Mouse (Mus musculus) liver, adult 2 months (tissue): ENCODE data around the gene Plekhm3. TPM values are rescaled to one million over a fixed set of nuclear protein-coding genes. Genes with fewer than 3 reads are reported as not detected.

ENCODE experiments used
- DNase-seq: peaks from one replicate; pipeline ENCODE4 v3.0.0-alpha.2; 2011; ENCODE audit warnings: low read depth, low spot score; ENCODE audit errors: extremely low read depth
- H3K27ac ChIP-seq: fragments of 200-500 bp; replicated peaks from 2 replicates; pipeline ENCODE4 v1.5.1; 2012; ENCODE audit warnings: low read depth, mild to moderate bottlenecking, control low read depth, inconsistent platforms, low read length; ENCODE audit not compliant: insufficient read depth
- H3K27me3 ChIP-seq: fragments of 200-500 bp; 2 replicates; pipeline ENCODE4 v1.6.1; 2012; ENCODE audit warnings: mild to moderate bottlenecking, moderate library complexity, low read length, inconsistent platforms; ENCODE audit not compliant: control insufficient read depth, insufficient read depth
- H3K36me3 ChIP-seq: fragments of 200-500 bp; 2 replicates; pipeline ENCODE4 v1.6.1; 2012; ENCODE audit warnings: low read length, inconsistent platforms; ENCODE audit not compliant: control insufficient read depth, insufficient read depth
- H3K4me1 ChIP-seq: fragments of 200-500 bp; 2 replicates; pipeline ENCODE4 v1.6.1; 2011; ENCODE audit warnings: low read length; ENCODE audit not compliant: control insufficient read depth, insufficient read depth
- H3K4me3 ChIP-seq: fragments of 200-500 bp; 2 replicates; pipeline ENCODE4 v1.5.1; 2011; ENCODE audit warnings: low read depth, mild to moderate bottlenecking, control low read depth, low read length, moderate library complexity; ENCODE audit not compliant: insufficient read depth
- H3K79me2 ChIP-seq: fragments of 200-500 bp; 2 replicates; pipeline ENCODE4 v1.6.1; 2012; ENCODE audit warnings: inconsistent platforms, mild to moderate bottlenecking, low read length, moderate library complexity; ENCODE audit not compliant: control insufficient read depth, insufficient read depth
- H3K9ac ChIP-seq: fragments of 200-500 bp; 2 replicates; pipeline ENCODE4 v1.6.1; 2012; ENCODE audit warnings: low read depth, mild to moderate bottlenecking, control low read depth, inconsistent platforms, low read length
- CTCF ChIP-seq: fragments of 200-500 bp; IDR thresholded peaks from 2 replicates; pipeline ENCODE4 v1.5.1; 2011; ENCODE audit warnings: low read depth, low read length, control low read depth
- POLR2A ChIP-seq: fragments of 200-500 bp; IDR thresholded peaks from 2 replicates; pipeline ENCODE4 v1.6.1; 2011; ENCODE audit warnings: low read length, control low read depth; ENCODE audit not compliant: insufficient read depth; ENCODE audit errors: extremely low read depth
- WGBS: fragments of 180-500 bp; shearing (Covaris S2); methylation state at CpG from one replicate; pipeline ENCODE4 v1.1.7; 2018; 5-methylcytosine and 5-hydroxymethylcytosine counted together
- polyA plus RNA-seq: library from polyadenylated mRNA; depleted of rRNA; stranded (reverse); fragments of >200 nt; gene quantifications from 2 replicates; pipeline ENCODE4 v1.2.3, GENCODE M21; 2012
- total RNA-seq: library from RNA; depleted of rRNA; stranded (reverse); fragments of >200 nt; gene quantifications from 2 replicates; pipeline ENCODE4 v1.2.3, GENCODE M21; 2014

Plekhm3 gene
- total and polyA plus RNA-seq, 2 experiments, result 0.73 to 2.8 TPM

DNA sequence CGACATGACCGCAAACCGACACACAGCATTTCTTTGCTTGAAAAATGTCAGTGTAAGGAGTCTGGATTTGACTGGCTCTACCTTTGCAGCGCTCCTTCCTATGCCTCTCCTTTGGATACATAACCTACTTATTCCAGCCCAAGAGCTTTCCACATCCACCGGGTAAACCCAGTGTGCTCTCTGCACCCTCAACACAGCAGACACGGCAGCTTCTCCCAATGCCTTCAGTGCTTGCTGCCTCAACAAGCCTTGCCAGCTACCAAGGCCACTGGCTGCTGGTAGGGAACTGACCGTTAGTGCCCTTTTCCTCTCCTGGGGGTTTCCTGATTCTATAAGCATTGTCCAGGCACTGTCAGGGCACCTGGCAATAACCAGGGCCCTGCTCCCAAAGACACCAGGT, 62.8 kb downstream of the Plekhm3 start:
- TF ChIP-seq POLR2A (no peak), CTCF (no peak)
- 90% methylated on average over 7 of the region's 7 CpGs for WGBS
- no peaks in the 10 kb centered on the region for H3K4me1 ChIP-seq
- H3K9ac ChIP-seq, result no peak overlapping the region
- H3K27me3 ChIP-seq, result no peaks in the 10 kb centered on the region
- H3K27ac ChIP-seq, result no peak overlapping the region
- H3K79me2 ChIP-seq, result no peaks in the 10 kb centered on the region
- peaks cover 2% of the 10 kb centered on the region; the same call in 1 of the 2 replicates for H3K36me3 ChIP-seq
- H3K4me3 ChIP-seq, result no peak overlapping the region
- no peak for DNase-seq

DNA sequence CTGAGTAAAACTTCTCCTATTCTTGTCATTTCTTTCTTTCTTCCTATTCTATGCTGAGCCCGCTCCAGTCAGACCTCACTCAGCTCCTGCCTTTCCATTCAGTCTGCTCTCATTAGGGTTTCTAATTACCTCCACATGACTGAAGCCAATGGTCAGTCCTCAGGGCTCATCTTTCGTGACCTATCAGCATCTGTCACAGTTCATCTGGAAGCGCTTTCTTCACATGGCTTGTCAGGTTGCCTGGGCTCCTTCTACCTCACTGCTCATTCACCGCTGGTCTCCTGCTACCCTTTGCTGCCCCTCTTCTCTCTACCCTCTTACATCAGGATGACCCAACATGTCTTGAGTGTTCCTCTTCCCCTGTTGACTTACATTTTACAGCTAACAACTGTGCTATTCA, 65.3 kb downstream of the Plekhm3 start:
- 98% methylated on average over 4 of the region's 4 CpGs for WGBS
- Histone ChIP-seq H3K36me3 (peaks cover 2% of the 10 kb centered on the region; the same call in 1 of the 2 replicates), H3K4me3 (no peak overlapping the region), H3K27ac (no peak overlapping the region), H3K27me3 (no peaks in the 10 kb centered on the region), H3K79me2 (no peaks in the 10 kb centered on the region), H3K4me1 (no peaks in the 10 kb centered on the region), H3K9ac (no peak overlapping the region)
- DNase-seq, result no peak
- TF ChIP-seq POLR2A (no peak), CTCF (no peak)

DNA sequence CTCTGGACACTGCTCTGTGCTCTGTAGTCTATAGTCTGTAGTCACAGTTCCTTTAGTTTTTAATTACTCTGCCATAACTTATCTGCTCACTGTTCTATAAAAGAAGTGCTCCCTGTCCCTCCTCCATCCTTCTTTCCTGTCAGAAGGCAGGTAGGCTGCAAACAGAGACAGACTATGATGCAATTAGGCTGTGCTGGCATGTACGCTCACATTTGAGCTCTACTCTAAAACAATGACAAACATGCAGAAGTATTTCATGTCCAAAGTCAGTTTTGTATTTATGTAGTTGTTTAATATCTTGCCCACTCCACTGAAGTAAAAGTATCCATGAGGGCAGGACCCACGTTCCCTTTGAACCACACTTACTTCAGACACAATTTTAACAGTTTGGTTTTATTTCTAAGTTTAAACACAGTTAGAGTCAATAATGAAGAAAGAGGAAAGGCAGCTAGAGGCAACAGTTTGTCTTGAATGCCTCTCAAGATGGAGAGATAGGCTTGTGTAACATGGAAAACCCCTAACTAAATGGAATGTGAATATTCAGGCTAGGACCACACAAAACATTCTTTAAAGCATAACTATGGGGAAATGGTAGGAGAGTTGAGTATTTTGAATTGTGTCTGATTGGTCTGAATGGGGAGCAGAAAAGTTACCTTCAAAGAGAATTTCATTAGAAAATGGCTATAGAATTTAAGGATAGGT, 69.0 kb downstream of the Plekhm3 start:
- H3K36me3 ChIP-seq, result peaks cover 2% of the 10 kb centered on the region; the same call in 1 of the 2 replicates
- WGBS, result 67% methylated on average over 2 of the region's 2 CpGs
- DNase-seq, result no peak
- H3K4me3 ChIP-seq, result no peak overlapping the region
- H3K9ac ChIP-seq, result no peak overlapping the region
- TF ChIP-seq CTCF (no peak), POLR2A (no peak)
- H3K79me2 ChIP-seq, result no peaks in the 10 kb centered on the region
- no peak overlapping the region for H3K27ac ChIP-seq
- H3K4me1 ChIP-seq, result no peaks in the 10 kb centered on the region
- H3K27me3 ChIP-seq, result no peaks in the 10 kb centered on the region

DNA sequence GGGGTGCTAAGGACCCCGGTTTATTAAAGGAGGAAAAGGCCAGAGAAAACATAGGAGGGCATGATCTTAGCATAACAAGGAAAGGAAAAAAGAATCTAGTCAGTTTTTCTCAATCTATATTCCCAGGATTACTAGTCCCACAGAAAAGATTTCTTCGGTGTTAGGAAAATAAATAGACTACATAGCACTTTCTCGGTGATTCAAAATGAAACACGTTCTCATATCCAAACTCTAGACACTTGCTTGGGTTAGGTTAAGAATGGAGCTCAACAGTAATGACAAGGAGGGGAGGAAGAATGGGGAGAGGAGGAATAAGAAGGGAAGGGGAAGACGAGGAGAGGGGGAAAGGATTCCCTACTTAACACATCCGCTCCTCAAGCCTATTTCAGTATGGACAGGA, 69.9 kb downstream of the Plekhm3 start:
- no peaks in the 10 kb centered on the region for H3K79me2 ChIP-seq
- peaks cover 2% of the 10 kb centered on the region; the same call in 1 of the 2 replicates for H3K36me3 ChIP-seq
- H3K9ac ChIP-seq, result no peak overlapping the region
- no peaks in the 10 kb centered on the region for H3K4me1 ChIP-seq
- no peak for TF ChIP-seq CTCF
- TF ChIP-seq POLR2A, result no peak
- DNase-seq, result no peak
- no peak overlapping the region for H3K4me3 ChIP-seq
- H3K27me3 ChIP-seq, result no peaks in the 10 kb centered on the region
- H3K27ac ChIP-seq, result no peak overlapping the region
- whole genome bisulfite sequencing, result 96% methylated on average over 6 of the region's 6 CpGs

DNA sequence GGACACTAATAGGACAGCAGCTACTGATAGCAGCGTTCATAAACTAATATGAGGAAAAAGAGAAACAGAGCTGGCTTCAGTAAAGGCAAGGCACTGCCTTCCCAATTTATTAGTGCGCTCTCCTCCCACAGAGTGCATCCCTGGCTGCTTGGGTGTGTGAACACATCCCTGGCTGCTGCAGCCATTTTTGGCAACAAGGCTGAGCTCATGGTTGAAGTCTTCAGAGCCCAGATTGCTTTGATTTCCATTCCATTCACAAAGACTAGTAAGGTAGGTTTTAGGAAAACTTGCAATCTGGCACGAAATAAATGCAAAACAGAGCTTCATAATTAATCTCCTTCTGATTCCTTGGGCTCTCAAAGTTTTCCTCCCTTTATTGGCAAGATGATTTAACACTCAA, 71.3 kb downstream of the Plekhm3 start:
- 83% methylated on average over 3 of the region's 3 CpGs for WGBS
- no peaks in the 10 kb centered on the region for H3K36me3 ChIP-seq
- no peaks in the 10 kb centered on the region for H3K4me1 ChIP-seq
- H3K9ac ChIP-seq, result no peak overlapping the region
- no peaks in the 10 kb centered on the region for H3K79me2 ChIP-seq
- no peak for DNase-seq
- no peak overlapping the region for H3K4me3 ChIP-seq
- H3K27ac ChIP-seq, result no peak overlapping the region
- no peaks in the 10 kb centered on the region for H3K27me3 ChIP-seq
- no peak for TF ChIP-seq POLR2A
- no peak for TF ChIP-seq CTCF

DNA sequence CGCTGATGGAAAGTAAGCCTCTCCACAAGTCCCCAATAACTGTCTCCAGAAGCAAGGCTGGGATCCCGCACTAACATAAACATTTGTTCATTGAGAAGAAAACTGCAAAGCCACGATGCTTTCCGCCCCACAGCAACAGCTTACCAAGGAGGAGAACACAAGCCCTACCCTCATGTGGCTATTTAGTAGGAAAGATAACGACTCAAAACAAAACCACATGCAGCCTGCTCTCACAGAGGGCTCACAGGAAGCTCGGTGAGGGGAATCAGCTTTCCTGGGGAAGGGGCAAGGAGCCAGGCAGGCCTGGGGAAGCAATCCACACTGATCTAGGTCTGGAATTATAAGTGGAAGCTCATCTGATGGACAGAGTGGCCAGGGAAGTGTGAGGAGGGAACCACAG, 72.6 kb downstream of the Plekhm3 start:
- 64% methylated on average over 6 of the region's 6 CpGs for WGBS
- H3K9ac ChIP-seq, result no peak overlapping the region
- no peaks in the 10 kb centered on the region for H3K79me2 ChIP-seq
- DNase-seq, result no peak
- no peaks in the 10 kb centered on the region for H3K4me1 ChIP-seq
- no peaks in the 10 kb centered on the region for H3K27me3 ChIP-seq
- H3K27ac ChIP-seq, result no peak overlapping the region
- H3K36me3 ChIP-seq, result no peaks in the 10 kb centered on the region
- no peak overlapping the region for H3K4me3 ChIP-seq
- TF ChIP-seq POLR2A, result no peak
- no peak for TF ChIP-seq CTCF
